Mouse (Mus musculus) embryo, embryonic 9.5 days (tissue): ENCODE results near the gene Fam110a.
"Not testable (repeated sequence)": the region's sequence is repeated elsewhere in the genome, so short reads cannot be mapped to it uniquely, and the experiment has no call there.

Source experiments
- DNase-seq: peaks from one replicate; pipeline ENCODE4 v3.0.0-alpha.2; 2017; ENCODE audit errors: extremely low spot score

The Fam110a gene

DNA sequence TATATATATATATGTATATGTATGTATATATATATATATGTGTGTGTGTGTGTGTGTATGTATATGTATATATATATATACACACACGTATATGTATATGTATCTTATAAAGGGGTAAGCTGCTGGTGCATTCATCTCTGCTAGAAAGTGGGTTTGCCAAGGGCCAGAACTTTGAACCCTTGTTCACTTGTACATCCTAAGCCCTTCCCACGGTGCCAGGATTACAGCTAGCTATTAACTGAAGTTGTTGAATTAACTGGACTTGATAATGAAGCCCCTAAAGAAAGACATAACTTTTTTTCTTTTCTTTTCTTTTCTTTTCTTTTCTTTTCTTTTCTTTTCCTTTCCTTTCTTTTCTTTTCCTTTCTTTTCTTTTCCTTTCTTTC lies 17.2 kb upstream of the Fam110a start:
- DNase-seq = not testable (repeated sequence)

GRCm38 (mm10) chr2:151996229-151997189 lies 16.5 kb upstream of the Fam110a start, which contains the start of gene Slc52a3:
Gene Slc52a3 (plus strand): TSS chr2:151996511.
- DNase-seq = peak; percentile 84

GRCm38 (mm10) chr2:151994350-151995122 lies 14.5 kb upstream of the Fam110a start:
- DNase-seq = peak; percentile 79

- no peak for DNase-seq
These were observed 11.4 kb upstream of the Fam110a start for GRCm38 (mm10) chr2:151991446-151991845.

DNA sequence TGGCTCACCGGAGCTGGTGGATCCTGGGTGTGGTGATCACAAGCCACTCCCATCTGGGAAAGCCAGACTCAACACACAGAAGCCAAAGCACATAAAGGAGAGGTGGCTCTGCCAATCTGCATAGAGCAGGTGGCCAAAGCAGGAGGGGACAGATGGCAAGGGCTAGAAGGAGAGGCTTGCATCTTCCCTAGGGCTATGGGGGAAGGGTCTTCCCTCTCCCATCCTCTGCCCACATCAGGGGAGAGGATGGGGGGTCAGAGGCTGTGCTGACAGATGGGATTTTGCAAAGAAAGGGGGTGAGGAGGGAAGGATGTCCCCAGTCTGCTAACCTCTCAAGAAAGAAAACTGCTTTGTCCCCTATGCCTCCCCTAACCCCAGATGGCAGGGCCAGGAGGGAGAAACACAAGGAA lies 11.0 kb upstream of the Fam110a start:
- DNase-seq = no peak

- DNase-seq = no peak
These were observed 9.0 kb upstream of the Fam110a start for GRCm38 (mm10) chr2:151988978-151989377.

DNA sequence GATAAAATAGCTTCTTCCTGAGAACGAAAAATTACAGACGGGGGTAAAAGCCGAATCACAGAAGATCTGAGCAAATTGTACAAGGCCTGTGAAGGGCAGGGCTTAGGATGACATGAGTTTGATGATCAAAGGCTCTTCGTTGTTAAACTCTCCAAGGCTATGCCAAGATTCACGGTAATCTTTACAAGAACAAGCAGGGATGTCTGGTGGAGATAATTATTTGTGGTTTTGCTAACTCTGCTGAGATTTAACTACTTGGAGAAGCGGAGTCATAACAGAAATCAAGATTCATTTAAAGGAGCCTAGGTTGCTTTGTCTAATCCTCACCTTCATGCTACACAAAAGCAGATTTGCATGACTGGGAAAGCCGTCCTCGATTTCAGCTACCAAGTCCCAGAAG lies 6.9 kb upstream of the Fam110a start:
- no peak for DNase-seq

DNA sequence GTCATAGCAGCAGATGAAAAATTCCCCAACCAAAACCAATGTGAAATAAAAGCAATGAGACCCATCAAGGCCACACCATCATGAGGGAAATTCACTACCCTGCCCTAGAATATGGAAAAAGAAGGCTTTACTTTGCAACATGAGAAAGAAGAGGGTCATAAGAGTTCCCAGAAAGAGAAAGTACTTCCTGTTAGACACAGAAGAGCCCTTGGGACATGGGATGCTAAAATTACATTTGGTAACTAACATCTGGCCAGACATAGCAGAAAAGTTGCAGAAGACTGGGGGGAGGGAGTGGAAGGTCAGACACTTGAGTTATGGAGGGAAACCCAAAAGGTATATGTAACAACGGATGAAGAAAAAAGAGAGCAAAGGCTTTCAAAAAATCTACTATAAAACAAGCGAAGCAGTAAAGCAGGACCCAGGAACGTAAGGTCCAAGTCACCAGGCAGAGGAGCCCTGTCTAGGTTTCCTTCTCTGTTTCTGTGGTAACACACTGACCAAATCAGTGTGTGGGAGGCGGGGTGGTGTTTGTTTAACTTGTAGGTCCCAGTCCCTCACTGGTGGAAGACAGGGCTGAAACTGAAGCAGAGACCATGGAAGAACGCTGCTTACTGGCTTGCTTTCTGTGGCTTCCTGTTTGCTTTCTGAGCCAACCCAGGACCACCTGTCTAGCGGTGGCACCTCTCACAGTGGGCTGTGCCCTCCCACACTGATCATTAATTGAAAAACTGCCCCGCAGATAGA lies 5.6 kb upstream of the Fam110a start:
- no peak for DNase-seq

DNA sequence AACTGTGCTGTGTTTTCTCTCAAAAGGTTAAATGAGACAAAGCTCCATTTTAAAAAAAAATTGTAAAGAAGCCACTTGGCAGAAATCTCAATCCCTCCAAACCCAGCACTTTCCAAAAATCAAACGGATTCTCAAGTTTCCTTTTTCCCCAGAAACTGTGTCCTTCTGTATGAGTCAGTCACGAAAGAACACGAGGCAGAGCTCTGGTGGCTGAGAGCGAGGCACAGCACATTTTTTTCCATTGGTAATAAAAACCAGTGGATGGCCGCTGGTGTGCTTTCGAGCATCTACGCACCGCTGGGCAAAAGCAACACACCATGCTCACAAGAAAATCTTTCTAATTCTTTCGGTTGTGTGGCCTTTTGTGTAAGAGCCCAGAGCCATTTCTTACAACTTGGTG lies 4.0 kb upstream of the Fam110a start:
- no peak for DNase-seq

DNA sequence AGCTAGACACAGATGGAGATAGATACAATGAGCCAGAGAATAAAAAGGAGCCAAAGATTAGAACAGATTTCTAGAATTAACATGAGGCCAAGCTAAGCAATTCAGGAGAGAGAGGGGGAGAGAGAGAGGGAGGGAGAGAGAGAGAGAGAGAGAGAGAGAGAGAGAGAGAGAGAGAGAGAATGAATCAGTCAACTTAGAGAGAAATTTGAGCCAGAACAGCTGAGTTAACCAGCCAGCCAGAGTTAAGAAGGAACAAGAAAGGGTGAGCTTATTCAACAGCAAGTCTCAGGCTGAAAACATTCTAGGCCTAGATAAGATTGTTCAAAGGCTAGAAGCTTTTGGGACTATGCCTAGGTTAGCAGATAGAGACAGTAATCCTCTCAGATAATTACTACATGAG lies 2.5 kb upstream of the Fam110a start:
- DNase-seq = no peak

DNA sequence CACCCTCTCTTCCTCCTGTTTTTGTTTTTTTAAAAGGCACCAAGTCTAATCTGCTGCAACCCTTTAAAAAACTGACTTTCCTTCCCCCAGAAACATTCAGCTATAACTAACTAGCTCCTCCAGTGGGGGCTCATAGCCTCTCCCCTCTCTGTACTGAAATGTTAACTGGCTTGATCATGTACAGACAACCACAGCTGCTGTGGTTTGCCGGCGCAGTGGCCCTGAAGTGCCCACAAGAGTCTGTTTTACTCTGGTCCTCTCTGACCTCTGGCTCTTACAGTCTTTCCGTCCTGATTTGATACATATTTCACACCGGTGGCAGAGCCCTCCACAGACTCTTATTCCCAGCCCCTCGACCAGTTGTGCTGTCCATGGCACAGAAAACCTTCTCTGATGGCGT lies 1.2 kb upstream of the Fam110a start:
- DNase-seq = no peak

GRCm38 (mm10) chr2:151980355-151980693 lies 305 bp upstream of the Fam110a start:
- no peak for DNase-seq

GRCm38 (mm10) chr2:151978494-151978893 lies 1.5 kb downstream of the Fam110a start:
- DNase-seq = no peak

DNA sequence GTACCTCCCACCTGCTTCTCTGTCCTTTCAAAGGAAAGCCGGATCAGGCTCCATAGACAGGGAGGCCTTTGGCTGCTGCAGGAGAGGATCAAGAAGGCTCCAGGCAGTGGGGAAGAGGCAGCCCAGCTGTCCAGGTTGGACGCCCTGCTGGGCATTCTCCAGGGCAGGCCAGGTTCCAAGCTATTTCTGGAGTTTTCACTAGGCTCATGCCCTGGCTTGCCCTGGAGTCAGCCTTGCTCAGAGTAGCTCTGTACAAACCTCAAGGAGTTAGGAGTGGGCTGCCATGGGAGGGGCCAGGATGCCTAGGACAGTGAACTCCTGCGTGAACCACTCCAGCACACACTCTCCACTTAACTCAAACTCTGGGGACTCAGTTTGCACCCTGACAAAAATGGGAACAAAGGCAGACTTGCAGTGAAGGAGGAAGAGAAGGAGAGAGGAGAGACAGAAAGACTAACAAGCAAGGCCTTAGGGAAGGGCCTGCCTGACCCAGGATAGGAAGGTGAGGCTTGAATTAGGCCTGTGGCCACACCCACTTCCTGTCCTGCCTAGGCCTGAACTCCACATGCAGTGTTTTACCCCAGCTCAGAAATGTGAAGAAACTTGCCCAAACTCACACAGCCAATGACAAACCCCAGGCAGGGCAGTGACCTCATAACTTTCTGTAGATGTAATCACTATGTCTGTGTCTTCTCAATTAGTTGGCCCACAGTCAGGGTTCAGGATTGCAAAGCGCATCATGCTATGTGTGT lies 2.2 kb downstream of the Fam110a start:
- no peak for DNase-seq

GRCm38 (mm10) chr2:151976067-151976466 lies 4.0 kb downstream of the Fam110a start:
- DNase-seq = no peak

DNA sequence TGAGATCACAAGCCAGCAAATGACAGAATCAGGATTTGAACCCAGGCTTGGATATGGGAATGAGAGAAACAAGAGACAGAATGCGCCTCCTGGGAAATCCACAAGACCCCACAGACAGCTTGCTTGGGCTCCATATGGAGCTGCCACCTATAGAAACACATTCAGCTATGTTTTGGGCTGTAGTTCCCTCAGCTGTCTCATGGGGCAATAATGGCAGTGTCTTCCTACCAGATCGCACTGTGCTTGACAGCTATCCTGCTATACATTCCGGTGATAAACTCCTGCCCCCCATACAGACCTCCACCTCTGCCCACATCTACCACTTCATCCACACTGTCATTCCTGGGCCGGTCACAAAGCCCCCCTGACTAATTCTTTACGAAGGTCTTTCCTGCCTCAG lies 4.7 kb downstream of the Fam110a start:
- no peak for DNase-seq

GRCm38 (mm10) chr2:151973595-151974562 lies 6.1 kb downstream of the Fam110a start:
- DNase-seq = peak; percentile 48

- DNase-seq = peak; percentile 59
These were observed 7.0 kb downstream of the Fam110a start for GRCm38 (mm10) chr2:151972880-151973594.

DNA sequence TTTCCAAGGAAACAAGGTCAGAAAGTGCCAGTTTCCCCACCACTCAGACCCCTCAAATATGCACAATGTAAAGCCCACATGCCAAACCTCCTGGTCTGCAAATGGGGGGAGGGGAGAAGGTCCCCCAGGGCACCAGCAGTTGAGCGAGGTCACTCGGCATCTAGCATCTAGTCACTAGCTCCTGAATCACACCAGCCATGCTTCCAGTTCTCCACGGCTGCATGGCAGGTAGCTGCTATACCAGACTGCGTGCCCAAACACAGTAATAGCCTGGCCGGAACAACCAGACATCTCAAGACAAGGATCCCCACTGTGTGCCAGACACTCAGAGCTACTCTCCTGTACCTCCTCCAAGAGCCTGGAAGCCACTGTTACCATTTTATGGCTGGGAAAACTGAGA lies 8.3 kb downstream of the Fam110a start:
- no peak for DNase-seq
